Mouse (Mus musculus): ENCODE measurements around the gene Ddx55.

Ddx55 gene

DNA sequence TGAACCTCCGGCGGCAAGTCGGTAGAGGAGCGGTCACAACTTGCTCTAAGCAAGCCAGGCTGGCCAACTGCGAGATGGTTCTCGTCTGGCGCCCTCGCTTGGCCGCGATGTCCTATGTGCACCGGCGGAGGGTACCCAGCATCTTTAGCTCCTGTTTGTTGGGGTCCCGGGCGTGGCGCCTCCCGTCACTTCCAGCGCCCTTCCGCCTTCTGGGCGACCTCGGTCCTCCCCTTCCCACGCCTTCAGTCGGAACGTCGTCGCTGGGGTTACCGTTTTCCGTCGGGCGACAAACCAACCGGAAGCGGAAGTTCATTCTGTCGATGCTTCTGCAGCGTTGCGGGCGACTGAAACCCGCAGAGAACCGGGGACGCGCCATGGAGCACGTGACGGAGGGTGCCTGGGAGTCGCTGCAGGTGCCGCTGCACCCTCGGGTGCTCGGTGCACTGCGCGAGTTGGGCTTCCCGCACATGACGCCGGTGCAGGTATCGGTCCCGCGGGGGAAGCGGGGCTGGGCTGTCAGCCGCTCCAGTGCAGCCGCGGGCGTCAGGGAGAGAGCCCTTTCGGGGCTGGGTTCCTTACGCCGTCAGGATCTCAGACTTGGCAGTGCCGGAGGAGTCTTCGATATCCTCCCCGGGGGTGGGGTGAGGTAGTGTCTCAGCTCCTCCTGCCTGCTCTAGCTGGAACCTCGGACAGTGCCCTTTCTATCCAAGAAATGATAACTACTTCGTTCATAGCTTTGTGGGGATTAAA, at the start of gene Ddx55:
Gene Ddx55 (plus strand): TSS at position 307 of the 750 bp plus-strand sequence.
- DNase-seq (ENCODE audit: low spot score) = peak; percentile 88

DNA sequence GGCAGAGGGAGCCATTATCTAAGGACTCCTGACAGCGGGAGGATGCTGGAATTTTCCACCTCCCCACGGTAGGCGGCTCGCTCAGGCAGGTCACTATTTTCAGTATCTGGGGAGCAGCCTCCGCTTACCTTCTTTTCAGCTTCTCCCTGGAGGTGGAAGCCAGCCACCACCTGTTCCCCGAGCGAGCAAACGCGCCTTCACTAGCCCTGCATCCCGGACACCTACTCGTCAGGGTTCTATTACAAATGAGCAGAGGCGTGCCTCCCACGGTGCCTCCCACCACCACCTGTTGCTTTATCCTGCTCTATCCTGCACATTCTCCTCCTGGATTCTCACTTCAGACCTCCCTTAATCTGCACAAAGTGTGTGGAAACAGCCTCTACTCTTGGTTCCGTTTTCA, 48.9 kb upstream of the Ddx55 start:
- DNase-seq (ENCODE audit: low spot score) = no peak

DNA sequence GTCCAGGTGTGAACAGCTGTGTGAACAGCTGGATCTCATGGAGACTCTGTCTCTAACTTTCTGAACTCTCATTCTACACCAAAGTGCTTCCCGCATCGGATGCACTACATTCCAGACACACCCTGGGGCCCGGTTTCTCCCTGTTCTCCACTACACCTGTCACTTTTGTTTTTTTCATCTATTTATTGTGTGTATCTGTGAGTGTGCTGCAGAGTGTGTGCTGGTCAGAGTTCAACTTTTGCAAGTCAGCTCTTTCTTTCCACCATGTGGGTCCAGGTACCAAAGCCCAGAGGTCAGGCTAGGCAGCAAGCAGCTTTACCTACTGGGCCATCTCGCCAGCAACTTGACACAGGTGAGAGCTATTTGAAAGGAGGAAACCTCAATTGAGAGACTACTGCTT, 47.4 kb upstream of the Ddx55 start:
- DNase-seq (ENCODE audit: low spot score) = no peak

DNA sequence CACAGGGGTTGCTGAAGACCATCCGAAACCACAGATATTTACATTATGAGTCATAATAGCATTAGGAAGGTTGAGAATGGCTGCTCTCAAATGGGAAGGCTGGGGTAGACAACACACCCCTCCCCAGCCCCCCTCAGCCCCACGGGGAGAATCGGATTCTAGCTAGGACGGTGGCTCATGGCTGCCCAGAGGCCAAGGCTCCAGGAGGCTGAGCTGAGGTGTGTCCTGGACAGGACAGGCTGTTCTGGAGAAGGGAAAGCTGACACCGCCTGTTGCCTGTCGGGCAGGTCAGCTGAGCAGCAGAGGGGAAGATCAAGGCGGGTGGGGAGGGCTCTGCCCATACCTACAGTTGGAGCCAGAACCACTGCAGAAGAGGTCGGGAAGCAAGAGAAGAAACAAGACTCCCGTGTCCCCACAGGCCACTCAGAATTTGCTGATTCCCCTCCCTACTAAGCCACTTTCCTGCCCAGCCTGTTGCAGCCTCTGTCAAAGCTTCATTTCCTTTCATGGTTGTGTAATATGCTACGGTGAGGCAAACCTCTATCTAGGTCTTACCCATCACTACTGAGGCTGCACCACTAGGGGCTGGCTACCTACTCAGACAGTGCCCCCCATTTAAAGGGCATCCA, 45.8 kb upstream of the Ddx55 start:
- DNase-seq (ENCODE audit: low spot score) = no peak

DNA sequence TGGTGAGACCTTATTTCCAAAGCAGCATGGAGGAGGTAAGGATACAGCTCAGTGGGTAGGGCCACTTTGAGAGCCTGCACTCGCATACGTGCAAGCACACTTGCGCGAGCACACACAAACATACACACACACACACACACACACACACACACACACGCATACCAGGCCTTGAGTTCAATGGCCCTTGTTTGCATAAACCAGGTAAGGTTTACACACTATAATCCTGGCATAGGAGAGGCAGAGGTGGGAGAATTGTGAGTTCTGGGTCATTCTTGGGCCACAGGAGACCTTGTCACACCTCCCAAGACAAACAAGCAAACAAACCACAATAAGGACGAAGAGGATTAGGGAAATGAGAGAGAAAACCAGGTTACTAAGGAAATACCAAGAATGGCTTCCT, 43.5 kb upstream of the Ddx55 start:
- no peak for DNase-seq (ENCODE audit: low spot score)

DNA sequence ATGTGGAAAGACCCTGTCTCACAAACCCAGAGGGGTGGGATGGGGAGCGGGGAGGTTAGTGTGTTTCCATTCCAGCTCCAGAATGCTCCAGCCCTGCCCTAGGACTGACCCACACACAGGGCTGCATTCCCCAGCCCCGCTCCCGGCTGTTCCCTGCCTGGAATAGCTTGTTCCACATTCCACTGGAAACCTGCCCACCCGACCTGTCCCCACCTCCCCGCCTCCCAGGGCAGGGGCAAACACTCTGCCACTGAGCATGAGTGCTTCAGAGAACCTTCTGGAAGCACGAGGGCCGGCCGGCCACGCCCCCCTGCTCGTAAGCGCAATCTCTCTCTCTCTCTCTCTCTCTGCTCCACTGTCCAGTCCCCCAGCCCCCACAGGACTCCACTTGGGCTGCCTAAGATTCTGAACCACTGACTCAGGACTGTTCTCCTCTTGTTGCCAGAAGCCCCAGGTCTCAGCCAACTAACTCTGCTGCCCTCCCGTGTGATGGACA, 42.9 kb upstream of the Ddx55 start:
- peak; percentile 56 for DNase-seq (ENCODE audit: low spot score)

DNA sequence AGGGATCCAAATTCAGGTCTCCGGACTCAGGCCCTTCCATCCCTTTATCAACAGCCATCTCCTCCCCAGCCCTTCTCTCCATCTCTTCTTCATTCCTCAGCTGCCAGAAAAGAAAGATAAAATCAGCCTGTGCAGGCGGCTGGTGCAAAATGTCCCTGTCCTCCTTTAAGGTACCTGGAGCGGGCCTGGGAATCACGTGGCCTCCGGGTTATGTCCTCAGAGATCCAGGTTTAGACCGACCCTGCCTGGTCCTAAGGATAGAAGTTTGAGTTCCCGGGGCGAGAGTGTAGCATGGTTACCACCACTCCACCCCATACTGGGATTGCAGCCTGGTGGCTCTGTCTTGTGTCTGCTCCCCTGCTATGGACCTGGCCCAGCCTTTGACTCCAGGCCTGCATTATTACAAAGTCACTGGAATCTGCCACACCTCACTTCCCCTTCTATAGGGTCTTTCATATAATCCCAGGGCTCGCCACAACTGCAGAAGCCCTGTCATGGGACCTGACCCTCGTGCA, 42.1 kb upstream of the Ddx55 start:
- DNase-seq (ENCODE audit: low spot score) = no peak

DNA sequence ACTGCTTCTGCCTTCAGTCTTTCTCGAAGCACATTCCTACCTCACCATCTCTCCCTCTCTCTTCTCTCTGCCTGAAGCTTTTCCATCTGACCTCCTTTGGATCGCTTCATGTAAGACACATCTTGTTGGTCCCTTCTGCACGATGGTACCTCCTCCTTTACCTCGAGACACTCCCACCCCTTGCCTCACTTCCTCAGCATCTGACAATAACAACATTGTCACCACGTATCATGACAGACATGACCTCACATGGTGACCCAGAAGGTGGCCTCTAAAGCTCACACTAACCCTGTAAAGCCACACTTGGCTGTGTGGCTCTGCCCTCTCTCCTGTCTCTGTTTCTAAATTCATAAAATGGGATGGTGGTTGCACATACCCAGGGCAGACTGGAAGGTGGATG, 36.9 kb upstream of the Ddx55 start:
- DNase-seq (ENCODE audit: low spot score) = no peak

DNA sequence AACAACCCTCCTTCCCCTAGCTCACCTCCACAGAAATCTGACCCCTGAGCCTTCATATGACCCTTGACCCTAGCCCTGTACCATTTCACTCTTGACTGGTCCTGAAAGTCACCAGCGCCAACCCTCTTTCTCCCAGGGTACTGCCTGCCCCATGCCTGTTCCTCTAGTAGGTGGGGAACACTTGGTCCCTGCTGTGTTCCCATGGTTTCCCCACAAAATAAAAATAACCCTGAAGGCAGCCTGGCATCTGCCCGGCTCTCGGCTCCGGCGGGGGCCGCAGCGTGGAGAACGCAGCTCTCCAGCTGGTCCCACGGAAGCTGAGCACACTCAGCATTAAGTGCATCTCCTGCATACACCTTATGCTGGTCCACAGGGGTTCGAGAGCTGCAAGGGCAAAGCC, 34.0 kb upstream of the Ddx55 start:
- DNase-seq (ENCODE audit: low spot score) = no peak

DNA sequence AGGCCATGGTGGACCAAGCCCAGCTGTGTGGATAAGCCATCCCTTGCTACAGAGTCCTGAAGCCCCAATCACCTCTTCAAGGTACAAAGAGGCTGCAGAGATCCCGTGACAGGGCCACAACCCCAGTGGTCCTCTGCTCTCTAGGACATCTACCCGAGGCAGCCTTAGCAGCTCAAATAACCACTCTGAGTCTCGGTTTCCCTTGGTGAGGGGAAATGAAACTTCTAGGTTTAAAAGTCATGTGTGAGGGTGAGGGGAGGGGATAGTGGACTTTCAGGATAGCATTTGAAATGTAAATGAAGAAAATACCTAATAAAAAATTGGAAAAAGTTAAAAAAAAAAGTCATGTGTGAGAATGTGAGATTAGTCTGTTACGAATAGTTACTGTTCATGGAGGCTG, 31.1 kb upstream of the Ddx55 start:
- no peak for DNase-seq (ENCODE audit: low spot score)

DNA sequence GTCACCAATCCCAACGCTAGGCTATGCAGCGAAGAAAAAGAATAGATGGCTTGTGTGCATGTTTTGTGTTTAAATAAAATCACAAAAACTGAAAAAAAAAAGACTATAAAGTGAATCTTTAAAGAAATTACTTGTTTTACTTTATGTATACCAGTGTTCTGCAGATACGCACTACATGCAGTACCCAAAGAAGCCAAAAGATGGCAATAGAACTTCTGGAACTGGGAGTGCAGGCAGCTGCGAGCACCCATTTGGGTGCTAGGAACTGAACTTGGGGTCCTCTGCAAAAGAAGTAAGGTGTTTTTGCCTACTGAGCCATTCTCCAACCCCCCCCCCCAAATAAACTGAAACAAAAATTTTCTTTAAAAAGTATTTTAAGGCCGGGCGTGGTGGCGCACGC, 29.6 kb upstream of the Ddx55 start:
- DNase-seq (ENCODE audit: low spot score) = no peak

DNA sequence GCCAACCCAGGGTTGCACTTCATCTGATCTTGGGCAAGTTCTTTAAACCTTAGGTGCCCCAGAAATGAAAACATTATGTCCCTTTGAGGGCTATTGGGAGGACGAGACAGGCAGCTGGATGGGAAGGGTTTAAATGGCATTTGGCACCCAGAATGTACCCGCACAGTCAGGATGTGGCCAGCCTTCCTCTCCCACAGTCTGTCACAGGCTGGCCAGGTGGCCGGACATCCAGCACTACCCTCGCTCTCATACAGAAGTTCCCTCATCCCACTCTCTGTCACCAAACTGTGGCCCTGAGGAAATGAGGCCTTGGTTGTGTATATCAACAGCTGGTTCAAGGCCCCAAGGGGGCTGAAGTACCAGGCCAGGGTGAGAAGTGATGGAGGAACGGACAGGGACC, 27.7 kb upstream of the Ddx55 start:
- no peak for DNase-seq (ENCODE audit: low spot score)

DNA sequence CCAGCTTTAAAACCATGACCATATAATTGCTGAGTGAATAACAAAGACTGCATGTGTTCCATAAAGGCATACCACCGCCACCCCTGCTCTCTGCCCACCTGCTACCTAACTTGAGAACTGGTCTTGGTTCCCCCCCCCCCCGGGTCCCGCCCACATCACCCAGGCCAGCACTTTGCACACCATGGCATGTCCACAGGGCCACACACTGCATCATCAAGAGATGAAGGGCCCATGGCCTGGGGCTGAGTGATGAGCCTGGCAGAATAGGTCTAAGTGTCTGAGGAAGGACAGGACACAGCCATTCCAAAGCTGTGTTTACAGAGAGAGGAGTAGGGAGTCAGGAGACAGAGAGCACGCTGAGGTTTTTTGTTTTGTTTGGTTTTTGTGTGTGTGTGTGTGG, 24.3 kb upstream of the Ddx55 start:
- DNase-seq (ENCODE audit: low spot score) = no peak

DNA sequence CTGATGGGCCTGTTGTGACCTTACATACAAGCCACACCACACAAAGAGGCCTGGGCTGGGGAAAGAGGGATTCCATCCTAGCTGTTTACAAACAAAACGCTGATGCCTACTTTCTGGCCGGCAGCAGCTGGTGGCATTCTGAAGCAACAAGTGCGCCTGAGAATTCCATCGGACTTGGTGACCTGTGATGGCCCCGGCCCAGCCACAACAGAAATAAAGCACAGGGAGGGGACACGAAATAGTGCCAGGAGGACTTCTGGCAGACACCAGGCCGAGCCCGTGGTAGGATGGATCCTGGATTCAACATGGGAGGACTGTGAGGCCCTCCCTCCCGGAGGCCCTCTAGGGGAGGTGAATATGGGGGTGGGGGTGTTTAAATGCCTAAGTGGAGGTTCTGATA, 23.9 kb upstream of the Ddx55 start:
- DNase-seq (ENCODE audit: low spot score) = no peak

DNA sequence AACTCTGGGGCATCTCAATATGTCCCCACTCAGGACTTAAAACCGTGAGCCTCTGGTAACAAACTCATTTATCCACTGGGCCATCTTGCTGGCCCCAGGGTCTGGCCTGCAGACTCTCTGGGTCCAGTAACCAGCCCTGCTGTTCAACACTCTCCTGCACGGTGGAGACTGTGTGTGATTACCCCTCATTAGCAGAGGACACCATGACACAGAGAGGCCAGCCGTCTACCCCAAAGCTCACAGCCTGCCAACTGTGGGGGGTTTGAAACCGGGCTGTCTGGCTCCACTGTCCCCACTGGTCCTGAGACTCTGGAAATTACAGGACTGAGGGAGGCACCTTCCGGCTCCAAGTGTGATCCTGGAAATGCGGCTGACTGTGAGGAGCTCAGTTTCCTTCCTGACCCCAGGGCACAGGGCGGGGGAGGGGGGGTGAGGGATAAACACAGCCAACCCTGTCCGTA, 23.4 kb upstream of the Ddx55 start:
- no peak for DNase-seq (ENCODE audit: low spot score)

DNA sequence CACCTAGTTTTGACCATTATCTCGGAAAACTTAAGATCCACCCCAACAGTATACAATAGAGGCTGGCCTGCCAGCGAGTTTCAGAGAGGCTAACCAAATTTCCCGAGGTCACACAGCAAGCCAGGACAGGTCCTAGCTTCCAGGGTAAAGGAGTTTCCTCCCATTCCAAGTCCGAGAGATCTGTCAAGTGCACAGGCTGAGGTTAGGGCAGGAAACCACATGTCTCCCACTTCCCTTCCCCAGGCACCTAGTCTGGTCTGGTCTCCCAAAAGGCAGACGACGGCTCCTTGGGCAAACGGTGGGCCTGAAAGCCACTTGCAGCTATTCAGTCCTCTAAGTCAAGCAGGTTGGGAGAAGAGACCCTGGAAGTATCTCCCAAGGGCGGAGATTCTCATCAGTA, 23.0 kb upstream of the Ddx55 start:
- no peak for DNase-seq (ENCODE audit: low spot score)

DNA sequence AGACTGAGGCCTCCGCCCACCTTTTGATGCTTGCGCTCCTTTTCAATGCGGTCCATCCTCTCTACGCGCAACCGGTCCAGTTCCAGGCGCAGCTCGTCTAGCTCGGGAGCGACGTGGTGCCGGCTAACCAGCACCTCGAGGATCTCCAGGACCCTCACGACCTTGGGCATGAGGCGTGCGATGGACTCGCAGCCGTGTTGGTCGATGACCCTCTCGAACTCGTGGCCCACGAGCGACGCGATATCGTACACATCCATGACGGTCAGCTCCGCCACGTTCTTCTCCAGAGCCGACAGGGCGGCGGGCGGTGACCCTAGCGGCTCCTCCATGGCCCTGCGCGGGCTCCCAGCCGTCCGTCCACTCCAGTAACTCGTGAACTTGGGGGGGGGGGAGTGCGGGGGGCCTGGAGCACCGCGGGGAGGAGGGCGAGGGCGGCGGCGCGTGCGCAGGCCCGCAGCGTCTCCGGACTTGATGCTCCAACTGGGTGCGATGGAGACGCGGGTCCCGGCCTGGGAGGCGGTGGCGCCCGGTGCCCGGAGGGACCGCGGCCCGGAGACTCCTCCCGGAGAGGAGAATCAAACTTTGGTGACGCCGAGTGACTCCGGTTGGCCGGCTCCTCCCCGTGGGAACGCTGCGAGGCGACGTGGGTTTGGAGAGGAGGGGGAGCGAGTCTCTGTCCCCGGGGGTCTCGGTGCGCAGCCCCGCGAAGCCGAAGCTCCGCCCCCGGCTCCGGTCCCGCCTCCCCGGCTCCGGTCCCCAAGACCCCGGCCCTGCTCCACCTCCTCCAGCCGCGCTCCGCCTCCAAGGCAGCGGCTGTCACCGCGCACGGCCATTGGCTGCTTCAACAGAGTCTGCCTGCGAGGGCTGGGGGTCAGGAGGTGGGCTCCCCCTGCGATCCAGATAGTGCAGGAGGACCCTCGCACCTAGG, 21.7 kb upstream of the Ddx55 start, which contains the start of gene Rilpl1:
Gene Rilpl1 (minus strand): TSS at position 737 of the 928 bp plus-strand sequence.
- peak; percentile 80 for DNase-seq (ENCODE audit: low spot score)

DNA sequence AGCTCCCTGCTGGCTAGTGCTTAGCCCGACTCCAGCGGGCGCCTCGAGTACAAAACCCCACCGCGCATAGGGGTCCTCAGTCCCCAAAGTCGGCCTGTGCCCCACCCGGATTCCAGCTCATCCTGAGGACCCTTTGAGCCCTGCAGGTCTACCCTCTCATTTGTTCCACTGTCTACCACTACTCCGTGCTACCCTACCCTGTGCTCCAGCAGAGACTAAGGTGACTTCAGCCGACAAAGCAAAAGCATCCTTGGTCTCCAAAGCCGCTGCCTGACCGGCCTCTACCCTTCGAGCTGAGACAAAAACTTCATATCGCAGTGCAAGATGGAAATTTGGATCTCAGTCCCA, 21.1 kb upstream of the Ddx55 start:
- no peak for DNase-seq (ENCODE audit: low spot score)

DNA sequence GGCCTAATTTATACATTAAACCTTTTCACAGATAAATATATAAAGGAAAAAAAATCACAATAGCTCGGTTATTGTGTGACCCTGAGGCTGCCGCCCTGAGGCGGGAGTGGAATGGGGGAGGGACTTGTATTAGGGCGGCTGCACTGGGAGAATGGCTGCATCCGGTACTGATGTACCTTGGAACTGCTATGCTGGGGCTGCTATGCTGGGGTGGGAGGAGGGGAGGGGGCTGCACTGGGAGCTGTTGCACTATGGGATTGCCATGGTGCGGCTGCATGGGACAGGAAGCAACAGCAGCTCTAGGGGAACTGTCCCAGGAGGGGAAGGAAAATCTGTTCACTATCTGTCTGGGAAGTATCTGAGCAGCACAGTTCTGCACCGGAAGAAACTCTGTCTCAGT, 20.2 kb upstream of the Ddx55 start:
- DNase-seq (ENCODE audit: low spot score) = no peak

DNA sequence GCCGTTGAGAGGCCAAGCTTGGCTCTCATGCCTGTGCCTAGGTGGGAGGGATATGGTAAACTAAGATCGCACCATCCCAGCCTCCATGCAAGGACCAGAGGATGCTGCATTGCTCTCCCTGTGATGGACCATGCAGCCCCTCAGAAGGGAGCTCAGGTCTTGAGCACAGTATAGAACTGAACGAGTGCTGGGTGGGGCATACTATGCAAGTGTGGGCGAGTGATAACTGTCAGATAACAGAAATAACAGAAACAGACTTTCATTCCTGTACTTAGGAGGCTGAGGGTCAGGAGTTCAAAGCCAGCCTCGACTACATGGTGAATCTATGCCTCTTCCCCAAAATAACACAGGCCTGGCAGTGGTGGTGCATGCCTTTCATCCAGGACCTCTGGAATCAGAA, 17.6 kb upstream of the Ddx55 start:
- no peak for DNase-seq (ENCODE audit: low spot score)

DNA sequence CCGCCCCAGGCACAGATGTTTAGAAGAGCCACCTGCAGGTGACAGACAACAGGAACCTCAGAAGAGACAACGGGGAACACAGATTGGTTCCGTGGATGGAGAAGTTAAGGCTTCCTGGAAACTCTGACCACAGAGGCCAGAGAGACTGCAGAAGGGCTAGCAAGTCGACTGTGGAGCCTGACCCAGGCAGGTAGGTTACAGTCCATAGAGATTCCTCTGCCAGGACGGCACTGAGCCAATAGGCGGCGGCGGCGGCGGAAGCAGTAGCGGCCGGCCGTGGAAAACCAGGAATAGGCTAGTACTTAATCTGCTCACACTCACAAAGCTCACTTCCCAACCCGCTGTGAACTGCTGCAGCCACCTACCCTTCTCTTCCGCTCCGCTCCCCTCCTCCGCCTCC, 15.9 kb upstream of the Ddx55 start:
- DNase-seq (ENCODE audit: low spot score) = peak; percentile 55
